Mouse (Mus musculus) E14TG2a.4 (cell line): Measurements from ENCODE around the gene Sc5d.

Experiments used
- CTCF ChIP-seq: conservative IDR thresholded peaks from 2 replicates; pipeline ENCODE4 v1.5.1; 2014; ENCODE audit warnings: low read length
- POU5F1 ChIP-seq: IDR thresholded peaks from 2 replicates; pipeline ENCODE4 v1.6.1; 2014; ENCODE audit warnings: low read length, borderline replicate concordance

DNA sequence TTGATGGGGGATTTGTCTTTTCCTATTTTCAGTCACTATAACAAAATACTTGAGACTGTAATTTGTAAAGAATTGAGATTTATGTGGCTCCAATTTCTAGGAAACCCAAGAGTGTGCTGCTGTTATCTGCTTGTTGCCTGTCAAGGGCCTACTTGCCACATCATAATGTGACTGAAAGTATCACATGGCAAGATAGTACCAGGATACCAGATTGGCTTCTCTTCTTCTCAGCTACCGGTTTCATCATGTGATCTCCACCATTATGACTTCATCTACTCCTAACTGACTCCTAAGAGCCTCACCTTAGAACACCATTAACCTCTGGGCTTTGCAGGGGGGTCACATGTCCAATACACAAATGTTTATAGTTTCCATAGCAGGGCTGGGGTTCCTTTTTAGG is 49.9 kb downstream of the Sc5d start:
- no peak for TF ChIP-seq CTCF
- no peak for TF ChIP-seq POU5F1
